Mouse (Mus musculus) heart, postnatal 25 days (tissue): ENCODE measurements around the gene Spats2l. TPM values are rescaled to one million over a fixed set of nuclear protein-coding genes. Genes with fewer than 3 reads are reported as not detected.

Experiments used
- DNase-seq: peaks from one replicate; pipeline ENCODE4 v3.0.0; 2022; ENCODE audit warnings: low spot score
- intact Hi-C: fragments of 180-260 bp; cut with DNase I; formaldehyde crosslinking; loops from one replicate; pipeline ENCODE4 v1.15.1; 2025
- total RNA-seq, 2 experiments: library from RNA; stranded (reverse); gene quantifications; 2 replicates each; pipeline ENCODE4 v1.2.3; 2021

Spats2l gene
- total RNA-seq, 2 experiments from 2014 or later: 8.6 to 9.1 TPM

- DNase-seq: no peak
- intact Hi-C loops: no loop called here
Observed at GRCm38 (mm10) chr1:57820428-57820997, 46.6 kb downstream of the Spats2l start.

DNA sequence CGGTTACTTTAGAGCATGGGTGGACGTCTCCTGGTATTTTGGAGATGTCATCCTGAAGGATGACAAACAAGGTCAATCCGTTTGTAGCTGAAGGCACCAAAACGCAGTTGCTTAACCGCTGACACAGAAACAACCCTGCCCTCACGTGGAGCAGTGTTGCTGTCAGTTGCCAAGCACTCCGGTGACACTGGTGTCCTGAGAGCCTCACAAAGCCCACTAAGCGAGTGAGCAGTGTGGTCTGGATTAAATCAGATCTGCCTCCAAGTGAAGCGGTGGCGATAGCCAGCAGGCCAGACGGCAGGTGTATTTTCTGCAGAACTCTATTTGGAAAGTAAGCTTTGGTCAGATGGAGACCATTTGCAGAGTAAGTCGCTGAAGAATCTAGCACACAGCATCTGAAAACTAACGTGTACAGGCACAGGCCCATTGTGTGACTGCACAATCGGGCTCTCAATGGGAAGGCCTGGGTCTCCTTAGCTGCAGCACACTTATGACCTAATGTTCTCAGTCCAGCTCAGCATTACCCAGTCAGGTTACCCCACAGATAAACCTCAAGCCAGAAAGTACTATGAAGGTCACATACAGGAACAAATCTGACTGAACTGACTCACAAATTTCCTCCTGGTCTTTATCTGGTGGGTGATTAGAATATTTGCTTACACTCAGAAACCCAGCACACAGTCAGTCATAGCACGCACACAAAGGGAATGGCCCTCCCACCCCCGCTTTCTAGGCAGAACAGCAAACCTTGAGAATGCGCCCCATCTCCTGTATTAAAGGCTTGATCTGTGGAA, 51.2 kb downstream of the Spats2l start:
- intact Hi-C loops: no loop called here
- DNase-seq: no peak

- DNase-seq: no peak
- intact Hi-C loops: no loop called here
Observed at GRCm38 (mm10) chr1:57826245-57826644, 52.3 kb downstream of the Spats2l start.

DNA sequence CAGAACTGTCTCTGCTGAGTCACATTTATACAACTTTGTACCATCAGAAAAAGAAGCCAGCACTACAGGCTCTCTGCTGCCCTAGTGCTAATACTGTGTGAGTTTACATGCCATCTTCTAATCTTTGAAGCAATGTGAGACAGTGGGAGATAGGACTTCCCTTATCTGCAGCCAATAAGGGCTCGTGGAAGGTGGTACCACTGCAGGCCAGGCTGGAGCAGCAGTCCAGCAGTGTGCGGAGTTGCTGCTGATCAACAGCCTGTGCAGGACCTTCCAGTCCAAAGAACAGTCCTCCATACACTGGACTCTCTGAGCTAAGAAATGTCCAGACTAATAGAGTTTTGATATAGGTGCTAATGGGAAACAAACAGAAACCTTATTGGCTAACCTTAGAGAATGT, 59.2 kb downstream of the Spats2l start:
- DNase-seq: no peak
- intact Hi-C loops: no loop called here

DNA sequence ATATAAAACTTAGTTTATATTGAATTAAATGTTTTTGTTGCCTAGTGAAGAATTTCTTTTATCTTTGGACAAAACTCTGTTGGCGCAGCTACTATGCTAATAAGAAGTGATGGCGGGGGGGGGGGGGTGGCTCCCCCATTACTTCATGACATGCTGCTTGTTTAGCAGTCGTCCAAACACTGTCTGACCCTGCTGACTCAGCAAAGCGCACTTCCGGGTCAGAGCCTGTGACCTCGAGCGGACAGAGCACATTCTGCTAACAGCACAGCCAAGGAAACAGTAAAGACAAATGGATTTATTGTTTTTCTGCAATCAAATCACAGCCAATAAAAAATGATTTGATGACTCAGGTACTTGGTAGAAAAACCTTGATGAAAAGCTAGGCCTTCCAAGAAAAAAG, 61.2 kb downstream of the Spats2l start:
- no peak for DNase-seq
- intact Hi-C loops: no loop called here

DNA sequence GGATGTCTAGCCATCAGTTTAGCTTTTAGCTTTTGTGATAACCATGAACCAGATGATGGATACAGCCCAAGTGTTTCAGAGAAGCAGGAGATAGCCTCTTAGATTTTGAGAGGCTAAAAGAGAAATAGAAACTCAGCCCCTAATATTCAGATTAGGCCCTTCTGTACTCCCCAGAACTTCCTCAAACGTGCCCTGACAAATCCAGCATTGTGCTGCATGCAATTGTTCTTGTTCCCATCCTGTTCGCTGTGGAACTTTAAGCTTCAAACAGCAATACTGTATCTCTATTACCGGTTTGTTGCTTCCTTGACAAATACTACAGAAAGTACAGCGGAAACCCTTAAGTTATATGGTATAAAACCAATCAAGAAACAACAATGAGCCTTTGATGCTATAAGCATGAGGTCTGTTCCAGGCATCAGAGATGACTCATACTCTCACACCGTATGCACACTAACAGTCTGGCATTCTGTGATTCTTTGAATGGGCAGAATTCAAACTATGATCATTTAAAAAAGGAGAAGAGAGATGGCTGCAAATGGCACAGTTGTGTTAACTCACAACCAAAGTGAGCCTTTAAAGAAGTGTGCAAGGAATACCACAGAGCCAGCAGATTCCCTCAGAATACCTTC, 62.8 kb downstream of the Spats2l start:
- DNase-seq: no peak
- intact Hi-C loops: no loop called here

DNA sequence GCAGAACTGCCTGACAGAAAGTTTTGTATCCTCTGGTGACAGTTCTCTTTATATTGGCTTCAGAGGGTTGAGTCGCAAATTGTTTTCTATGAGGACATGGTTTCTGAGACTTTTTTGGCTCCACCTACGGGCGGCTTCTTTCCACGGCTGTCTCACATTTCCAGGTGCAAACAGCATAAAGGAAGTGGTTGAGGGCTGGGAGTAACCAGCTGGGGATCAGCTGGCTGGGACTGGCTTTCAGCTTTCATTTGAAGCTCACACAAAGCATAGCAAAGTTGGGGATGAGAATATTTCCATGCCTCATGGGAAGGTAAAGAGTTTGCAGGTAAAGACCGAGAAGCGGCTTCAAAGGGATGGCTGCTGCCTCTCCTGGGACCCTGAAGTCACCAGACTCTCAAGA, 65.9 kb downstream of the Spats2l start:
- intact Hi-C loops: no loop called here
- no peak for DNase-seq

GRCm38 (mm10) chr1:57845054-57845722, 71.2 kb downstream of the Spats2l start:
- no peak for DNase-seq
- intact Hi-C loops: no loop called here

- no peak for DNase-seq
- intact Hi-C loops: no loop called here
Observed at GRCm38 (mm10) chr1:57846856-57847698, 73.1 kb downstream of the Spats2l start.

DNA sequence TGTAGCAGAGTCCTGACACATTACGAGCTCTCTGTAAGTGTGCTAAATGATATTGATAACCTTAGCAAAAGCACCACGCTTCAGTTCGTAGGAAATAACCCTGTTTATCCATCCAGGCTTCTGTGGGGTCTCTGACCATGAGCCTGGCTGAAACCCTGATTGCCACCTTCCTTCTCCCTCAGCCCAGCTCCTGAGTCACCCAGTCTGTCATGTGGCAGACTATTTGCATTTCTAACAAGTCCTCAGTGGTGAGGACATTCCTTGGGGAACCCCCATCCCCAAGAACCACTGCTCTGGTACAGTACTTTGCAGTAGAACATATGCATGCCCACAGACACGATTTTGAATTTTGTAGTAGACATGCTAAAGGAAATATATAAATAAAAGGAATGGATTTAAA, 75.1 kb downstream of the Spats2l start:
- intact Hi-C loops: no loop called here
- DNase-seq: no peak

DNA sequence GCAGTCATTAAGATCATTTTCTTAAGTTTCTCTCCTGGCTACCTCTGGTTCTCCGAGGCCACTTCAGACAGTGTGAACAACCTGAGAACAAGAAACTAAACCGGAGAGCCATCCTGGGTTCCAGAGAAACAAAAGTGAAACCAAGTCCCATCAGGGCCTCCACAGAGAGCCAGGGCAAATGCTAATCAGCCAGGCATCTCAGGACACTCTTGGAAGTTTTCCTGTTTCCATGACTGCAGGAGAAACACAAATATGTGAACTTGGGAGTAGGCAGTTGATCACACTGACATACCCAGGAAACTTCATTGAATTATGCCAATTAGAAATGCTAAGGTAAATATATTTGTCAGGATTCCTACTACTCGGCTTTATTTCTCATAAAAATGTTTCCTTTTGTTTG, 76.0 kb downstream of the Spats2l start:
- intact Hi-C loops: loop anchor here (5.0 kb wide), 2 partner anchors 42 to 423 kb away; no protein-coding TSS in a partner anchor
- peak; percentile 12 for DNase-seq

- intact Hi-C loops: loop anchor here (5.0 kb wide), 2 partner anchors 40 to 425 kb away; no protein-coding TSS in a partner anchor
- DNase-seq: no peak
Observed at GRCm38 (mm10) chr1:57851871-57852270, 77.9 kb downstream of the Spats2l start.

DNA sequence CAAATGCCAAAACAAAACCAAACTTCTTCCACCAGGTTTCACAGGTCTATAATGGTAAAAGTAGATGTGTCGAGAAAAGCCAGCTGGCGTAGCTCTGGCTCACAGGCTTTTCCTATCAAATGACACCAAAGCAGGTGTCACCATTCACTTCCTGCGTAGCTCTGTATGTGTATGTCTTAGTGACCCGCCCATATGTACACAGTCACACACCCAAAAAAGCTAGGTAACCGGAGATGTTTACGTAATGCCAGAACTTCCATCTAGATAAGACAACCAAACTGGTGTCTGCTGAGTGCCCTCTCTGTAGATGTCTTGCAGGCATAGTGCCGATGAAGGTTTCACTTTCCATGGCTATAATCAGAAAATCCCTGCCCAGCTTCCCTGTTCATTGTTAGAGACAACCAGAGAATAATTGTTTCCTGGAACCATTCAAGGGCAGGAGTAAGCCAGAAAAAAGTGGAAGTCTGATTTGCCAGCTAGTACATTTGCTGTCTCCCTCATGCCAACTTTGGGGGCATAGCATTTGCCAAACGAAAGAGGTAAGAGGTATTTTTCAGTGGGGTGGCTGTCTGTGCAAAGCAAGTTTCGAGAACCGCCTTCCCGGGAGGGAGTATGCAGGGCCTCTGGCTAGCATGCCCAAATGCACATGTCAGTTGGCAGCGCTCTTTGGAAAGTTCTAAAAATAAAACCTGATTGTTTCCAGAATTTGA, 78.8 kb downstream of the Spats2l start:
- DNase-seq: peak; percentile 8
- intact Hi-C loops: loop anchor here (1.0 to 5.0 kb wide), 3 partner anchors 40 to 425 kb away; no protein-coding TSS in a partner anchor

GRCm38 (mm10) chr1:57857799-57858198, 83.8 kb downstream of the Spats2l start:
- no peak for DNase-seq
- intact Hi-C loops: no loop called here

DNA sequence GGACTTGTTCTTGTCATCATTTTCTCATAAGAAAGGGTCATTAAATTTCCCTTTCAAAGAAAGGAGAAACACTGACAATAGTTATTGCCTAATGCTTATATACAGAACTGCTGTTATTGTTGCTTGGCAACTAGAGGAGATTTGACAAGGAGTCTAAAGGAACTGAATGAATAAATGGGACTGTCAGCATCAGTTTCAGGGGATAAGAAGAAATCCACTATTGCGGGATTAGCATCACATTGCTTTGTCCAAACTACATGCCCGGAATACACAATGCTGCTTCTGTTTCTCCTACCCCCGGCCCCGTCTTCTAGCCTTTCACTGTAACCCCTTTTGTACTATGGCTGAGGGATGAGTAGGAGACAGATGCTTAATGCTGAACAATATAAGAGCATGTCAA, 88.1 kb downstream of the Spats2l start:
- intact Hi-C loops: no loop called here
- DNase-seq: no peak

DNA sequence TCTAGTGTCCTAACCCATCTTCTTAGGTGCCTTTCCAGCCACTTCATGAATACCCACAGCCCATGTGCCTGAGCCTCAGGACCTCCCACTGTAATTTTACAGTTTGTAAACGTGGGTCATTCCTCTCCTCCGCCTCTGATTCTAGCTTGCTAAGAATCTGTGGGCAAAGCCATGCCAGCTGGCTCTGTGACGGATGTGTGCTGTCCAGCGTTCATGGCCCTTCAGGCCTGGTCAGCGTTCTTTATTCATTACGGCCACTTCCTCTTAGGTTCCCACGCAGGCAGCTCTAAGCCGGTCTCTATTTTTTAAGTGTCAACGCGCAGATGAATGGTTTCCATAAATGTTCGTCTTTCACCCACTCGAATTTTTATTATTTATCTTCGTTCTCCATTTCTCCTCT, 94.7 kb downstream of the Spats2l start:
- intact Hi-C loops: no loop called here
- no peak for DNase-seq

DNA sequence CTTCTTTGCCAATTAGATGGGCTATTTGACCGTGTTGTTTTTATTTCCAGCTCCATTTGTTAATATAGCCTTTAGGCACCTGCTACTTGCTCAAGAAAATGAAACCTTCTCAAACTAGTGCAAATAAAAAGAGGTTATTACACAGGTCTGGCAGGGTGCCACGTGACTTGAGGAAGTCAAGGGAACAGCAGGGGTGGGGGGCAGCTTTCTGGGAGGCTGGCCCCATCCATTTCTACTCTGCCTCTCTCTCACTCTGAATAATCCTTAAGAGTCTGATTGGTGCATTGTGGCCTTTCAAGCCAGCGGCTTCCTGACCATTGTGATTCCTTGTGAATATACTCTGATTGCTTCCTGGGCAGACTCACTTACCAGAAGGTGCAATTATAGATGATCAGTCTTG, 98.0 kb downstream of the Spats2l start:
- no peak for DNase-seq
- intact Hi-C loops: no loop called here

DNA sequence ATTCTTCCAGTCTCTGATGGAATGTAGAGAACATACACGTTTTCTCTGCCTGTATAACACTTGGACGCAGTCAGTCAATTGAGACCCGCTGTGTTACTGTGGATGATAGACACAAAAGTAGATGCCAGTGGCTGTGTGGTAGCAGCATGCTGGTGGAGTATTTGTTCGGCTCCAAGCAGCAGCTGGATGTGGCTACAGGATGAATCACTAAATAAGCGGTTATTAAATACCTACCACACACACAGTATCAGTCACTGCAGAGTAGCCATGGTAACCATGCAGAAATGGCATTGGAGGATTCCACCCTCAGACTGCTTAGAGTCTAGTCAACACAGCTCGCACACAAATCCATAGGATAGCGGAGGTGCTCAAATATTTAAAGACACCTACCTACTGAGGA, 100.0 kb downstream of the Spats2l start:
- intact Hi-C loops: no loop called here

DNA sequence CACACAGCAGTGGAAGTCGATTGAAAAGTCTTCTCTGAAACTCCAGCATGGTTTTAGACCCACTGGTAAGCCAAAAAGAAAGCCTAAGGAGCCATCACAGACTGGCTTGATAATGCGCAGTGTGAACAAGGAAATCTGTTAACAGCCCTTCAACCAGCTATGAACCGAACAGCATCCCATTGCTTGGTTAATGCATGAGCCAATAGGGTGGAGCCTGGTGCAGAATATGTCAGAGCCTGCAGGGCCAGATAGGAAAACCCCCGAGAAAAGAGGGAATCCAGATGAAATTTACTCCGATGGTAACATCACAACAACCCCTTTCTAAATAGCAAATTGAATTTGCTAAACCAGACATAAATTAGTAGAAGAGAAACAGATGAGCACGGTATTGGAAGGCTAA, 101.1 kb downstream of the Spats2l start:
- intact Hi-C loops: no loop called here
- DNase-seq: no peak

More for the DNA sequence above, 100.0 kb downstream of the Spats2l start:
- no peak for DNase-seq
